Mouse (Mus musculus): ENCODE measurements around the gene Gm16368.
"Not testable (repeated sequence)": the region's sequence is repeated elsewhere in the genome, so short reads cannot be mapped to it uniquely, and the experiment has no call there.

The Gm16368 gene

DNA sequence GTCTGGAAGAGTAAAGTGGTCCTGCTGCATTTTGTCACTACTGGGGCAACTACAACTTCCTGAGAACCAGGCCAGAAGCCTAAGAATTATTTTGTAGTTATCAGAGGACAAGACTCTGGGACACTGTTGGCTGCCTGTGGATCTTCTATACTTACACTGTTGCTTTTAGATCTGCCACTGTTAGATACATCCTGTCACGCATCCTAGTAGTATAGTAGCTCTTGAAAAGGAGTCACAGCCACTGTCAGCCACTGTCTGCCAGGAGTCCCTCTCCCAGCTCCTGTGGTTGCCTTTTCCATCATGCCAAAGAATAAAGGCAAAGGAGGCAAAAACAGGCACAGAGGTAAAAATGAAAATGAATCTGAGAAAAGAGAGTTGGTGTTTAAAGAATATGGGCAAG, at the start of gene Gm16368:
Gene Gm16368, plus strand, starts transcription at position 301 of the 400 bp plus-strand sequence.
- DNase-seq (ENCODE audit: low read depth), result not testable (repeated sequence)

DNA sequence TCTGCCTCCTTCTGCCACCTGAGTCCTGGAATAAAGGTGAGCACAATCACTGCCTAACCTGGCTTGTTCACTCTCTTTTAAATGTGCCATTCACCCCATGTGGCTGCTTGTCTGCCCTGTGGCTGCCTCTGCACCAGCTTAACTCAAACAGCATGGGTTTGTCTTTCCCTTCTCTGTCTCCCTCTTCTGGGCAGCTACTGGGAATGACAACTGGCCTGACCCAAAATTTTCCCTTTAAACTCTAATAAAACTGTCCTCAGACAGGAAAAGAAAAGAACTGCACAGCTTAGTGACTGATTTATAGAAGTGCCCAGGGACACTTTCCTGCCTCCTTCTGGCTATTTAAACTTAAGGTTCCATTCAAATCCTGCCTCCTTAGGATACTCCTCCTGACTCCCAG, 44.4 kb upstream of the Gm16368 start:
- not testable (repeated sequence) for DNase-seq (ENCODE audit: low read depth)

DNA sequence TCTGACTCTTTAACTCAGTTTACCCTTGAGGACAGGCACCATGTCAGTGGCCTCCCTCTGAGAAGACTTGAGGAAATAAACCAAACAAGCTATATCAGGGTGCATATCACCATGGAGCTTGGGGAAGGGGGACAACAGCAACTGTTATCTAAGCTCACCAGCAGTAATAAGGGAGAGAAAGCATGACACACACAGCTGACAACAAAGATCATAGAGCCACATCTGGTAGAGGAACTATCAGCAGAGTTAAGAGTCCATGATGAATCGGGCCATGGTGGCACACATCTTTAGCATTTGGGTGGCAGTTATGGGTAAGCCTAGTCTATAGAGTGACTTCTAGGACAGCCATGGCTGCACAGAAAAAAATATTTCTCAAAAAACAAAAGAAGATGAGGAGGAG, 43.8 kb upstream of the Gm16368 start:
- not testable (repeated sequence) for DNase-seq (ENCODE audit: low read depth)

DNA sequence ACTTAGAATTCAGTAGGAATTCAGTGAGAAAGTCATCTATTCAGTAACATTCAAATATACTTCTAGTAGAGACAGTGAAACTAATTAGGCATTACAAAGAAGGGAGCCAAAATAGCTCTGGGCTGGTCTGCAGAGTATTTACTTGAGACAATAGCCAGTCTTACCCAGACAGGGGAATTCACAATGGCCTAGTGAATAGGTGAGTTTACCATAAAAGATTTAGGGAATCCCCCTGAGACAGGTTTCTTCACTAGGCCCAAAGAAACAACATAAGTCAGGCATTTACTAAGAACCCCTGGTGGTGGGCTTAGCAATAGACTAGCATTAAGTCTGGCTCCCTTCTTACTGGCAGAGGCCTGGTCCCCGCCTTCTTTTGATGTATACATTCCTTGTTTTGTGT, 38.3 kb upstream of the Gm16368 start:
- DNase-seq (ENCODE audit: low read depth), result not testable (repeated sequence)

Data from fibroblast of lung, adult 2 months (primary cell).